ENCODE assay signal across 20 mouse cellular contexts in the genomic region with DNA sequence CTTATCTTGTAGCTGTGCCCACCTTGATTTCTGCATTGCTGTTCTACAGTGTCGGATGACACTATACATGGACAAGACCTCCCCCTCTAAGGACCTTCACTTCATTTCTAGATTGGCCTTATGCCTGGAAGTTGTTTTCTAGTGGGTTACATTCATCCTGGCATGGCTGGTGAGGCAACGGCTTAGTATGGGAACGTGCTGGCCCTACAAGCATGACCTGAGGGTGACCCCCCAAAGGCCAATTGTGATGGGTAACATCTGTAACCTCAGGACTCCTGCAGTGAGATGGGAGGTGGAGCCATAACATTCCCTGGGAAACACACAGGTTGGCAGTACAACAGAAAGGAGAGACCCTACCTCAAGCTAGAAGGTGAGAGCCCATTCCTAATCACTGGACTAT.
DNase-seq lines count a peak whose midpoint lies in the region; ATAC-seq lines count a peak whose summit lies in the region.
"Had no signal": no experiment of that assay in that cellular context is flagged by ENCODE, and none has a peak within 500 bp of the region (broad histone marks: within the 10 kb centered on the region; RNA-seq: fewer than 3 reads in every experiment).

No protein-coding gene starts in this region.

- no peaks in the 10 kb centered on the region for H3K9me3 ChIP-seq in hindbrain, embryonic 10.5 days
- H3K9me3 ChIP-seq in hindbrain, embryonic 14.5 days (ENCODE audit: control insufficient read depth, low read length), result no peaks in the 10 kb centered on the region
- H3K9me3 ChIP-seq in midbrain, embryonic 11.5 days (ENCODE audit: control insufficient read depth, low read length), result no peaks in the 10 kb centered on the region
- no peaks in the 10 kb centered on the region for H3K9me3 ChIP-seq in midbrain, embryonic 15.5 days
- H3K9me3 ChIP-seq: embryonic facial prominence, embryonic 13.5 days; forebrain, embryonic 12.5 days; hindbrain, embryonic 13.5 days; intestine, embryonic 15.5 days had no signal

- no peak overlapping the region for H3K4me3 ChIP-seq in hindbrain, embryonic 10.5 days
- H3K4me3 ChIP-seq in hindbrain, embryonic 14.5 days (replicated peaks; ENCODE audit: low read length), result no peak overlapping the region
- no peak overlapping the region for H3K4me3 ChIP-seq in midbrain, embryonic 11.5 days (ENCODE audit: low read depth, low read length)
- no peak overlapping the region for H3K4me3 ChIP-seq in midbrain, embryonic 15.5 days
- H3K4me3 ChIP-seq: embryonic facial prominence, embryonic 13.5 days; forebrain, embryonic 12.5 days; heart, embryonic 12.5 days; hindbrain, embryonic 13.5 days; intestine, embryonic 15.5 days had no signal

- H3K27me3 ChIP-seq in hindbrain, embryonic 10.5 days (ENCODE audit: insufficient read depth, poor library complexity, severe bottlenecking), result no peaks in the 10 kb centered on the region
- no peaks in the 10 kb centered on the region for H3K27me3 ChIP-seq in hindbrain, embryonic 14.5 days (ENCODE audit: control insufficient read depth, insufficient read depth, low read length)
- H3K27me3 ChIP-seq in midbrain, embryonic 11.5 days (ENCODE audit: control insufficient read depth, insufficient read depth, low read length), result no peaks in the 10 kb centered on the region
- no peaks in the 10 kb centered on the region; the same call in 1 of the 2 replicates for H3K27me3 ChIP-seq in midbrain, embryonic 15.5 days (replicated peaks)
- H3K27me3 ChIP-seq: CH12.LX; embryonic facial prominence, embryonic 13.5 days; heart, embryonic 12.5 days; intestine, embryonic 15.5 days had no signal

- no peak overlapping the region for H3K4me2 ChIP-seq in hindbrain, embryonic 14.5 days (replicated peaks)
- no peak overlapping the region for H3K4me2 ChIP-seq in midbrain, embryonic 11.5 days
- H3K4me2 ChIP-seq in midbrain, embryonic 15.5 days, result no peak overlapping the region
- H3K4me2 ChIP-seq: embryonic facial prominence, embryonic 13.5 days; forebrain, embryonic 12.5 days; heart, embryonic 12.5 days; hindbrain, embryonic 13.5 days; intestine, embryonic 15.5 days had no signal

- no peak overlapping the region for H3K27ac ChIP-seq in hindbrain, embryonic 10.5 days
- no peak overlapping the region for H3K27ac ChIP-seq in hindbrain, embryonic 14.5 days
- H3K27ac ChIP-seq in midbrain, embryonic 11.5 days (ENCODE audit: low read depth, low read length), result no peak overlapping the region
- H3K27ac ChIP-seq in midbrain, embryonic 15.5 days, result no peak overlapping the region
- H3K27ac ChIP-seq: embryonic facial prominence, embryonic 13.5 days; forebrain, embryonic 12.5 days; hindbrain, embryonic 13.5 days; intestine, embryonic 15.5 days had no signal

- H3K4me1 ChIP-seq in hindbrain, embryonic 10.5 days (replicated peaks), result no peaks in the 10 kb centered on the region
- no peaks in the 10 kb centered on the region for H3K4me1 ChIP-seq in hindbrain, embryonic 14.5 days (replicated peaks; ENCODE audit: control insufficient read depth, insufficient read depth, low read length)
- H3K4me1 ChIP-seq in midbrain, embryonic 11.5 days (ENCODE audit: control insufficient read depth, insufficient read depth, low read length), result no peaks in the 10 kb centered on the region
- no peaks in the 10 kb centered on the region for H3K4me1 ChIP-seq in midbrain, embryonic 15.5 days
- H3K4me1 ChIP-seq: forebrain, embryonic 12.5 days; heart, embryonic 12.5 days; hindbrain, embryonic 13.5 days; intestine, embryonic 15.5 days had no signal

- H3K36me3 ChIP-seq in hindbrain, embryonic 10.5 days, result no peaks in the 10 kb centered on the region
- no peaks in the 10 kb centered on the region for H3K36me3 ChIP-seq in hindbrain, embryonic 14.5 days (replicated peaks; ENCODE audit: control insufficient read depth, insufficient read depth)
- no peaks in the 10 kb centered on the region for H3K36me3 ChIP-seq in midbrain, embryonic 11.5 days (ENCODE audit: control insufficient read depth, insufficient read depth, low read length)
- H3K36me3 ChIP-seq in midbrain, embryonic 15.5 days (replicated peaks), result no peaks in the 10 kb centered on the region
- H3K36me3 ChIP-seq: embryonic facial prominence, embryonic 13.5 days; forebrain, embryonic 12.5 days; heart, embryonic 12.5 days; hindbrain, embryonic 13.5 days; intestine, embryonic 15.5 days had no signal

- ATAC-seq in hindbrain, embryonic 14.5 days (ENCODE audit: low FRiP score), result no peak
- ATAC-seq in midbrain, embryonic 11.5 days (ENCODE audit: low FRiP score), result no peak
- ATAC-seq in midbrain, embryonic 15.5 days (replicated peaks), result no peak
- ATAC-seq: forebrain, embryonic 16.5 days; intestine, embryonic 15.5 days had no signal

- WGBS in hindbrain, embryonic 10.5 days, result 64% methylated on average over 3 of the region's 3 CpGs
- WGBS in hindbrain, embryonic 14.5 days, result 65% methylated on average over 3 of the region's 3 CpGs
- WGBS in midbrain, embryonic 11.5 days, result 78% methylated on average over 3 of the region's 3 CpGs
- WGBS in midbrain, embryonic 15.5 days, result 75% methylated on average over 3 of the region's 3 CpGs

- DNase-seq in hindbrain, embryonic 10.5 days (ENCODE audit: low spot score), result peak; percentile 18
- no peak for DNase-seq in hindbrain, embryonic 14.5 days (ENCODE audit: low spot score)
- DNase-seq in midbrain, embryonic 11.5 days (ENCODE audit: low spot score, missing footprints), result peak; percentile 83
- peak; percentile 35 for DNase-seq in embryo, embryonic 10.5 days (ENCODE audit: low spot score)
- peak; percentile 16 for DNase-seq in mesoderm, embryonic 11.5 days (ENCODE audit: low read depth, low spot score)
- DNase-seq in adrenal gland, postnatal 4 days (ENCODE audit: low spot score in 2 of 2), result no peak
- DNase-seq: adrenal gland, adult 8-10 months; adrenal gland, postnatal 36 days; cerebellum, adult 11 months; cerebellum, adult 8-10 months; cerebellum, postnatal 14 days; gastrocnemius, postnatal 10 days had no signal

- H3K9ac ChIP-seq in hindbrain, embryonic 14.5 days, result no peak overlapping the region
- no peak overlapping the region for H3K9ac ChIP-seq in midbrain, embryonic 11.5 days (ENCODE audit: low read length)
- H3K9ac ChIP-seq in midbrain, embryonic 15.5 days, result no peak overlapping the region
- H3K9ac ChIP-seq: embryonic facial prominence, embryonic 13.5 days; forebrain, embryonic 12.5 days; heart, embryonic 12.5 days; hindbrain, embryonic 13.5 days; intestine, embryonic 15.5 days had no signal

Comparison
In these comparisons a context has a peak if more than half of its experiments do, and no peak if none do; other contexts are left out.
1. DNase-seq: peak in hindbrain, embryonic 10.5 days (single experiment), midbrain, embryonic 11.5 days (single experiment), embryo, embryonic 10.5 days (single experiment) and mesoderm, embryonic 11.5 days (single experiment); none in hindbrain, embryonic 14.5 days (single experiment) and adrenal gland, postnatal 4 days (0 of 2).